In genomic region chr4:88927850-88928249, GRCm38 (mm10) we compare ENCODE assay signal across 37 mouse cellular contexts. TPM values are rescaled to one million over a fixed set of nuclear protein-coding genes. Genes with fewer than 3 reads are reported as not detected.
"Had no signal": no experiment of that assay in that cellular context is flagged by ENCODE, and none has a peak within 500 bp of the region (broad histone marks: within the 10 kb centered on the region; RNA-seq: fewer than 3 reads in every experiment).

No protein-coding gene starts in this region.

- H3K27ac ChIP-seq: gastrocnemius, adult 2 months; heart, adult 2 months; hindbrain, embryonic 10.5 days; hindbrain, embryonic 12.5 days; hindbrain, embryonic 14.5 days; layer of hippocampus, adult 2 months; left cerebral cortex, adult 2 months; limb, embryonic 13.5 days; limb, embryonic 15.5 days; liver, embryonic 12.5 days; liver, embryonic 14.5 days had no signal

- H3K4me1 ChIP-seq: hindbrain, embryonic 10.5 days; hindbrain, embryonic 12.5 days; limb, embryonic 15.5 days; liver, embryonic 12.5 days had no signal

- H3K9me3 ChIP-seq: heart, embryonic 15.5 days; hindbrain, embryonic 10.5 days; hindbrain, embryonic 12.5 days; intestine, embryonic 15.5 days; limb, embryonic 15.5 days; liver, embryonic 12.5 days had no signal

- DNase-seq: gastrocnemius, adult 2 months; gastrocnemius, postnatal 10 days; gastrocnemius, postnatal 25 days; heart, adult 2 months; heart, postnatal 4 days; kidney, adult 18-20 months; kidney, postnatal 10 days; kidney, postnatal 25 days; kidney, postnatal 4 days; left cerebral cortex, postnatal 4 days had no signal

- H3K4me3 ChIP-seq: gastrocnemius, adult 2 months; heart, adult 2 months; heart, embryonic 15.5 days; hindbrain, embryonic 10.5 days; hindbrain, embryonic 12.5 days; intestine, embryonic 15.5 days; layer of hippocampus, adult 2 months; left cerebral cortex, adult 2 months; limb, embryonic 13.5 days; limb, embryonic 15.5 days; liver, embryonic 12.5 days had no signal

- H3K4me2 ChIP-seq: heart, embryonic 11.5 days; heart, embryonic 15.5 days; hindbrain, embryonic 12.5 days; hindbrain, embryonic 14.5 days; intestine, embryonic 15.5 days; limb, embryonic 13.5 days; limb, embryonic 15.5 days; liver, embryonic 12.5 days had no signal

- H3K36me3 ChIP-seq: heart, embryonic 15.5 days; hindbrain, embryonic 10.5 days; hindbrain, embryonic 12.5 days; intestine, embryonic 15.5 days; limb, embryonic 13.5 days; limb, embryonic 15.5 days had no signal

- H3K9ac ChIP-seq: heart, embryonic 15.5 days; hindbrain, embryonic 12.5 days; hindbrain, embryonic 14.5 days; intestine, embryonic 15.5 days; limb, embryonic 13.5 days; limb, embryonic 15.5 days; liver, embryonic 12.5 days; liver, embryonic 14.5 days had no signal

- H3K27me3 ChIP-seq: heart, embryonic 15.5 days; hindbrain, embryonic 12.5 days; intestine, embryonic 15.5 days; limb, embryonic 13.5 days; limb, embryonic 15.5 days; liver, embryonic 12.5 days had no signal

- ATAC-seq: hindbrain, embryonic 16.5 days; inflammation-experienced regulatory T-cells, adult 6 months; liver, embryonic 12.5 days had no signal

RNA-seq across cellular contexts. Expression of gene Ifne, which starts 47.8 kb away (rescaled TPM):
- total RNA-seq: gastrocnemius, adult 2 months; gastrocnemius, postnatal 10 days; gastrocnemius, postnatal 25 days; gastrocnemius, postnatal 4 days; granulocyte monocyte progenitor cell, adult 5-6 weeks; heart, adult 2 months; heart, postnatal 25 days; heart, postnatal 4 days; layer of hippocampus, adult 2 months; layer of hippocampus, postnatal 10 days; layer of hippocampus, postnatal 25 days; left cerebral cortex, adult 2 months; left cerebral cortex, postnatal 25 days; left cerebral cortex, postnatal 4 days; liver, adult 2 months had no signal
- polyA plus RNA-seq: heart, adult 2 months; heart, embryonic 11.5 days; heart, embryonic 15.5 days; heart, postnatal 0 days; hindbrain, embryonic 10.5 days; hindbrain, embryonic 12.5 days; hindbrain, embryonic 14.5 days; hindbrain, embryonic 16.5 days; inflammation-experienced regulatory T-cells, adult 6 months; intestine, embryonic 15.5 days; intestine, postnatal 0 days; kidney, embryonic 14.5 days; kidney, embryonic 16.5 days; limb, embryonic 11.5 days; limb, embryonic 13.5 days; limb, embryonic 15.5 days; liver, adult 2 months; liver, embryonic 12.5 days; liver, embryonic 14.5 days; liver, embryonic 16.5 days had no signal
